Mouse (Mus musculus): Measurements from ENCODE around the gene Tmem92. TPM values are rescaled to one million over a fixed set of nuclear protein-coding genes. Genes with fewer than 3 reads are reported as not detected.
A peak's percentile ranks its signal among the peaks of the same experiment; 100 is the strongest.

The Tmem92 gene
- total and polyA plus RNA-seq, 2 experiments = not detected

DNA sequence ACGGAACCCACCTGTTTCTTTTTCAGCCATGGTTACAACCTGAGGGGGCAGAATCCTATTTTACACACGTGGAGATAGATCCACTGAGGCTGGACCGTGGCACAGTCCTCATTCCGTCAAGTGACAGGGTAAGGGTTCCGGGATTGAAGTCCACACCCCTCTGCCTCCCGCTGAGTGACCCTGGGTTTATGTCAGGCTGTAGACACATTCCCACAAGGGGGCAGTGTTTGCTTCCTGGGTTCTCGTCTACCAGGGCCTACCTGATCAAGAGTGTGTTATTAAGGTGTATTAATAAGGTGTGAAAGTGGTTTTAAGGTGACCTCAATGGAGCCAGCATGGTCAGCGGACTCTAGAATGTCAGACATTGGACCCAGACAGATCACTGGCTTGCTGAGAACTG is 49.7 kb downstream of the Tmem92 start:
- Histone ChIP-seq H3K27ac (replicated peaks; ENCODE audit: insufficient read depth, low read depth, low read length) (no peak overlapping the region), H3K9ac (ENCODE audit: low read depth, low read length) (no peak overlapping the region), H3K79me2 (ENCODE audit: control insufficient read depth, insufficient read depth, low read length) (no peaks in the 10 kb centered on the region), H3K4me1 (ENCODE audit: control insufficient read depth, insufficient read depth, low read length) (no peaks in the 10 kb centered on the region), H3K27me3 (ENCODE audit: control insufficient read depth, insufficient read depth, low read length) (no peaks in the 10 kb centered on the region), H3K36me3 (ENCODE audit: control insufficient read depth, insufficient read depth, low read length) (no peaks in the 10 kb centered on the region), H3K4me3 (ENCODE audit: insufficient read depth, low read depth, low read length) (no peak overlapping the region)
- TF ChIP-seq CTCF (IDR thresholded peaks at IDR 0.05; ENCODE audit: low read depth, low read length) (peak; percentile 61), POLR2A (IDR thresholded peaks at IDR 0.05; ENCODE audit: extremely low read depth, insufficient read depth, low read length) (no peak)
- peak; percentile 58 for DNase-seq (ENCODE audit: extremely low read depth, low read depth, low spot score)
- WGBS = 37% methylated on average over 8 of the region's 8 CpGs

DNA sequence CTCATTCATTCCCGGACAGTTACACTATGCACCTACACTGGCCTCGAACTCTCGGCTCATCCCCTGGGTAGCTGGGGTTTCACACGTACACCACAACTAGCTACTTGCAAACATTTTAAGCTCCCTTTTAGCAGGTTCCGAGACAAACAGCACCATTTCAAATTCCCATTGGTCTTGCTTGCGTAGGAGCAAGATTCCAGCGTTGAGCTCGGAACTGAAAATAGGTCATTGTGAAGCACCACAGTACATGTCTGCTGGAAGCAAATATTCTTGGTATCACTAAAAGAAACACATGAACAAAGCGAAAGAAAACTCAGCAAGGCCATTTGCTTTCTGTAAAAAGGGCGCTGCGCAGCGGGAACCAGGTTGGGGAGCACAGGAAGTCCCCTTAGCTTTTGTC is 51.3 kb downstream of the Tmem92 start:
- Histone ChIP-seq H3K36me3 (ENCODE audit: control insufficient read depth, insufficient read depth, low read length) (no peaks in the 10 kb centered on the region), H3K79me2 (ENCODE audit: control insufficient read depth, insufficient read depth, low read length) (no peaks in the 10 kb centered on the region), H3K27ac (replicated peaks; ENCODE audit: insufficient read depth, low read depth, low read length) (no peak overlapping the region), H3K4me3 (ENCODE audit: insufficient read depth, low read depth, low read length) (no peak overlapping the region), H3K4me1 (ENCODE audit: control insufficient read depth, insufficient read depth, low read length) (no peaks in the 10 kb centered on the region), H3K9ac (ENCODE audit: low read depth, low read length) (no peak overlapping the region), H3K27me3 (ENCODE audit: control insufficient read depth, insufficient read depth, low read length) (no peaks in the 10 kb centered on the region)
- TF ChIP-seq POLR2A (IDR thresholded peaks at IDR 0.05; ENCODE audit: extremely low read depth, insufficient read depth, low read length) (no peak), CTCF (IDR thresholded peaks at IDR 0.05; ENCODE audit: low read depth, low read length) (no peak)
- WGBS = 88% methylated on average over 12 of the region's 12 CpGs
- DNase-seq (ENCODE audit: extremely low read depth, low read depth, low spot score) = no peak

DNA sequence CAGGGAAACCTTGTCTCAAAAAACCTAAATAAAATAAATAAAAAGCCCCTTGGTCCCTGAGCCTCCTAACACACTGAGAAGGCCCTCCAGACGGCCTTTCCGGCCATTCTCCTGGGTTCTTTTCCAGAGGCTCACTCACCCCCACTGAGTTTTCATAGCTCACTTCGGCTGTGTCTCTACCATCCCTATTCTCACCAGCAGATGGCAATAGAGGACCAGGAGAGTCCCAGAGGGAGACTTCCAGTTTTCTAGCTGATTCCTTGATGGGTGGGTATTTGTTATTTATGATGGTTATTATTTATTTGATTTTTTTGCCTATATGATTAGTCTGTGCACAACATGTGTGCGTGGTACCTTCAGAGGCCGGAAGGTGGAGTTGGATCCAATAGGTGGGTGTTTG is 52.2 kb downstream of the Tmem92 start:
- Histone ChIP-seq H3K79me2 (ENCODE audit: control insufficient read depth, insufficient read depth, low read length) (no peaks in the 10 kb centered on the region), H3K36me3 (ENCODE audit: control insufficient read depth, insufficient read depth, low read length) (no peaks in the 10 kb centered on the region), H3K9ac (ENCODE audit: low read depth, low read length) (no peak overlapping the region), H3K4me3 (ENCODE audit: insufficient read depth, low read depth, low read length) (no peak overlapping the region), H3K27me3 (ENCODE audit: control insufficient read depth, insufficient read depth, low read length) (no peaks in the 10 kb centered on the region), H3K4me1 (ENCODE audit: control insufficient read depth, insufficient read depth, low read length) (no peaks in the 10 kb centered on the region), H3K27ac (replicated peaks; ENCODE audit: insufficient read depth, low read depth, low read length) (no peak overlapping the region)
- DNase-seq (ENCODE audit: extremely low read depth, low read depth, low spot score) = peak; percentile 41
- 21% methylated on average over 5 of the region's 5 CpGs for WGBS
- TF ChIP-seq CTCF (IDR thresholded peaks at IDR 0.05; ENCODE audit: low read depth, low read length) = peak; percentile 55
- no peak for TF ChIP-seq POLR2A (IDR thresholded peaks at IDR 0.05; ENCODE audit: extremely low read depth, insufficient read depth, low read length)

- Histone ChIP-seq H3K4me1 (ENCODE audit: control insufficient read depth, insufficient read depth, low read length) (no peaks in the 10 kb centered on the region), H3K79me2 (ENCODE audit: control insufficient read depth, insufficient read depth, low read length) (no peaks in the 10 kb centered on the region), H3K4me3 (ENCODE audit: insufficient read depth, low read depth, low read length) (no peak overlapping the region), H3K27me3 (ENCODE audit: control insufficient read depth, insufficient read depth, low read length) (no peaks in the 10 kb centered on the region), H3K36me3 (ENCODE audit: control insufficient read depth, insufficient read depth, low read length) (no peaks in the 10 kb centered on the region), H3K9ac (ENCODE audit: low read depth, low read length) (no peak overlapping the region), H3K27ac (replicated peaks; ENCODE audit: insufficient read depth, low read depth, low read length) (no peak overlapping the region)
- WGBS = 68% methylated on average over 4 of the region's 4 CpGs
- TF ChIP-seq POLR2A (IDR thresholded peaks at IDR 0.05; ENCODE audit: extremely low read depth, insufficient read depth, low read length) (no peak), CTCF (IDR thresholded peaks at IDR 0.05; ENCODE audit: low read depth, low read length) (no peak)
- no peak for DNase-seq (ENCODE audit: extremely low read depth, low read depth, low spot score)
Observed at GRCm38 (mm10) chr11:94729565-94729964, 52.9 kb downstream of the Tmem92 start.

- Histone ChIP-seq H3K4me1 (ENCODE audit: control insufficient read depth, insufficient read depth, low read length) (no peaks in the 10 kb centered on the region), H3K36me3 (ENCODE audit: control insufficient read depth, insufficient read depth, low read length) (no peaks in the 10 kb centered on the region), H3K79me2 (ENCODE audit: control insufficient read depth, insufficient read depth, low read length) (no peaks in the 10 kb centered on the region), H3K27ac (replicated peaks; ENCODE audit: insufficient read depth, low read depth, low read length) (no peak overlapping the region), H3K4me3 (ENCODE audit: insufficient read depth, low read depth, low read length) (no peak overlapping the region), H3K27me3 (ENCODE audit: control insufficient read depth, insufficient read depth, low read length) (no peaks in the 10 kb centered on the region), H3K9ac (ENCODE audit: low read depth, low read length) (no peak overlapping the region)
- TF ChIP-seq POLR2A (IDR thresholded peaks at IDR 0.05; ENCODE audit: extremely low read depth, insufficient read depth, low read length) = no peak
- TF ChIP-seq CTCF (IDR thresholded peaks at IDR 0.05; ENCODE audit: low read depth, low read length) = no peak
- DNase-seq (ENCODE audit: extremely low read depth, low read depth, low spot score) = peak; percentile 33
- 80% methylated on average over 3 of the region's 3 CpGs for WGBS
Observed at GRCm38 (mm10) chr11:94728545-94728944, 54.0 kb downstream of the Tmem92 start.

DNA sequence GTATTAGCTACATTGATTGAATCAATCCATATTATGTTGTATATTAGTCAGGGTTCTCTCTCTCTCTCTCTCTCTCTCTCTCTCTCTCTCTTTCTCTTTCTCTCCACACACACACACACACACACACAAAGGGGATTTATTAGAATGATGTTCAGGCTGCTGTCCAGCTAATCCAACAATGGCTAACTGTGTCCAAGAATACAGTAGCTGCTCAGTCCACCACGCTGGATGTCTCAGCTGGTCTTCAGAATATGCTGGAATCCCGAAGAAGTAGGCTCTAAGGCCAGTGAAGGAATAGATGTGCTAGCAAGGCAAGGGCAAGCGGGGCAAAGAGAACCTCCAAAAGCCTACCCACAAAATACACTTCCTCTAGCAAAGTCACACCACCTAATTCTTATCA is 55.2 kb downstream of the Tmem92 start:
- DNase-seq (ENCODE audit: extremely low read depth, low read depth, low spot score) = no peak
- H3K4me3 ChIP-seq (ENCODE audit: insufficient read depth, low read depth, low read length) = no peak overlapping the region
- H3K79me2 ChIP-seq (ENCODE audit: control insufficient read depth, insufficient read depth, low read length) = no peaks in the 10 kb centered on the region
- TF ChIP-seq POLR2A (IDR thresholded peaks at IDR 0.05; ENCODE audit: extremely low read depth, insufficient read depth, low read length) = no peak
- no peak for TF ChIP-seq CTCF (IDR thresholded peaks at IDR 0.05; ENCODE audit: low read depth, low read length)
- no peak overlapping the region for H3K9ac ChIP-seq (ENCODE audit: low read depth, low read length)
- H3K27ac ChIP-seq (replicated peaks; ENCODE audit: insufficient read depth, low read depth, low read length) = no peak overlapping the region
- no peaks in the 10 kb centered on the region for H3K4me1 ChIP-seq (ENCODE audit: control insufficient read depth, insufficient read depth, low read length)
- H3K36me3 ChIP-seq (ENCODE audit: control insufficient read depth, insufficient read depth, low read length) = no peaks in the 10 kb centered on the region
- no peaks in the 10 kb centered on the region for H3K27me3 ChIP-seq (ENCODE audit: control insufficient read depth, insufficient read depth, low read length)
- 96% methylated on average over 3 of the region's 3 CpGs for WGBS

Other genes starting within 250 kb of the Tmem92 start
- 2.1 and 2.6 TPM in 2 replicates for gene Rsad1, start 233.4 kb downstream of the Tmem92 start, total RNA-seq (2014; rRNA removed)
- gene Rsad1, start 233.4 kb downstream of the Tmem92 start, polyA plus RNA-seq (2012; rRNA removed) = 5.7 and 8.0 TPM in 2 replicates
- not detected in 2 replicates for gene Chad, start 217.7 kb downstream of the Tmem92 start, total RNA-seq (2014; rRNA removed)
- not detected in 2 replicates for gene Chad, start 217.7 kb downstream of the Tmem92 start, polyA plus RNA-seq (2012; rRNA removed)
- gene Acsf2, start 180.8 kb downstream of the Tmem92 start, total RNA-seq (2014; rRNA removed) = 42.4 and 43.4 TPM in 2 replicates
- 81.9 and 97.8 TPM in 2 replicates for gene Acsf2, start 180.8 kb downstream of the Tmem92 start, polyA plus RNA-seq (2012; rRNA removed)
- gene Lrrc59, start 152.9 kb downstream of the Tmem92 start, total RNA-seq (2014; rRNA removed) = 40.6 and 46.3 TPM in 2 replicates
- gene Lrrc59, start 152.9 kb downstream of the Tmem92 start, polyA plus RNA-seq (2012; rRNA removed) = 41.2 and 43.8 TPM in 2 replicates
- gene Mrpl27, start 128.9 kb downstream of the Tmem92 start, total RNA-seq (2014; rRNA removed) = 87.4 and 112 TPM in 2 replicates
- 68.7 and 74.6 TPM in 2 replicates for gene Mrpl27, start 128.9 kb downstream of the Tmem92 start, polyA plus RNA-seq (2012; rRNA removed)
- gene Eme1, start 128.7 kb downstream of the Tmem92 start, total RNA-seq (2014; rRNA removed) = 0.09 and 0.27 TPM in 2 replicates
- gene Eme1, start 128.7 kb downstream of the Tmem92 start, polyA plus RNA-seq (2012; rRNA removed) = 0.12 TPM in 1 of 2 replicates, not detected in the other
- 11.4 and 12.6 TPM in 2 replicates for gene Xylt2, start 105.2 kb downstream of the Tmem92 start, total RNA-seq (2014; rRNA removed)
- gene Xylt2, start 105.2 kb downstream of the Tmem92 start, polyA plus RNA-seq (2012; rRNA removed) = 18.9 and 19.7 TPM in 2 replicates
- gene Gm11541, start 78.2 kb downstream of the Tmem92 start, total RNA-seq (2014; rRNA removed) = not detected in 2 replicates
- gene Gm11541, start 78.2 kb downstream of the Tmem92 start, polyA plus RNA-seq (2012; rRNA removed) = not detected in 2 replicates
- gene Cdc34b, start 40.9 kb downstream of the Tmem92 start, total RNA-seq (2014; rRNA removed) = not detected in 2 replicates
- gene Cdc34b, start 40.9 kb downstream of the Tmem92 start, polyA plus RNA-seq (2012; rRNA removed) = 0.07 TPM in 1 of 2 replicates, not detected in the other
- 1.6 and 3.3 TPM in 2 replicates for gene Col1a1, start 153.5 kb upstream of the Tmem92 start, total RNA-seq (2014; rRNA removed)
- gene Col1a1, start 153.5 kb upstream of the Tmem92 start, polyA plus RNA-seq (2012; rRNA removed) = 2.3 TPM in 2 replicates
- not detected in 2 replicates for gene Hils1, start 184.9 kb upstream of the Tmem92 start, total RNA-seq (2014; rRNA removed)
- 0.19 TPM in 1 of 2 replicates, not detected in the other for gene Hils1, start 184.9 kb upstream of the Tmem92 start, polyA plus RNA-seq (2012; rRNA removed)
- gene Sgca, start 193.6 kb upstream of the Tmem92 start, total RNA-seq (2014; rRNA removed) = 0.09 TPM in 1 of 2 replicates, not detected in the other
- not detected in 2 replicates for gene Sgca, start 193.6 kb upstream of the Tmem92 start, polyA plus RNA-seq (2012; rRNA removed)
- 2.6 and 4.0 TPM in 2 replicates for gene Ppp1r9b, start 208.3 kb upstream of the Tmem92 start, total RNA-seq (2014; rRNA removed)
- 3.5 and 3.6 TPM in 2 replicates for gene Ppp1r9b, start 208.3 kb upstream of the Tmem92 start, polyA plus RNA-seq (2012; rRNA removed)
- gene Samd14, start 227.2 kb upstream of the Tmem92 start, total RNA-seq (2014; rRNA removed) = 0.13 and 0.18 TPM in 2 replicates
- gene Samd14, start 227.2 kb upstream of the Tmem92 start, polyA plus RNA-seq (2012; rRNA removed) = 0.13 and 0.29 TPM in 2 replicates

Measured in liver, adult 2 months (tissue).